Mouse (Mus musculus): ENCODE results near the gene Gpr35. TPM values are rescaled to one million over a fixed set of nuclear protein-coding genes. Genes with fewer than 3 reads are reported as not detected.

The Gpr35 gene
- polyA plus RNA-seq, 1 experiment = 21.9 TPM

DNA sequence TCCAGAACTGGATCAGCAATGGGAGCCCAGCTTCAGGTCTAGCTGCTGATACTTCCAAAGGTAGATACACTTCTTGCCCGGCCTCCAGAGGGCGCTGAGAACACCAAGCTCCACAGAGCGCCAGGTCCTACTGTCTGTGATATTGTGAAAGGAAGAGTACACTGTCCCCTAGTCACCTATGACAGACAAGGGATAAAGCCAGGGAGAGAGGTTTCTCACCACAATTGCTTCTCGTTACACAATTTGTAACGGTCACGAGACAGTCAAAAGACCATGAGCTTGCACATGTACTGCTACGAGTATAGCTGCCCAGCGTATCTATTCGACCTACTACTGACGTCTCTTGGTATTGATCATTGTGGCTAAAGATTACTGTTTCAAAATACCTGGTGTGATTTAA lies 78.7 kb downstream of the Gpr35 start:
- 90% methylated on average over 10 of the region's 10 CpGs for WGBS
- DNase-seq (ENCODE audit: low read depth, low spot score) = no peak

DNA sequence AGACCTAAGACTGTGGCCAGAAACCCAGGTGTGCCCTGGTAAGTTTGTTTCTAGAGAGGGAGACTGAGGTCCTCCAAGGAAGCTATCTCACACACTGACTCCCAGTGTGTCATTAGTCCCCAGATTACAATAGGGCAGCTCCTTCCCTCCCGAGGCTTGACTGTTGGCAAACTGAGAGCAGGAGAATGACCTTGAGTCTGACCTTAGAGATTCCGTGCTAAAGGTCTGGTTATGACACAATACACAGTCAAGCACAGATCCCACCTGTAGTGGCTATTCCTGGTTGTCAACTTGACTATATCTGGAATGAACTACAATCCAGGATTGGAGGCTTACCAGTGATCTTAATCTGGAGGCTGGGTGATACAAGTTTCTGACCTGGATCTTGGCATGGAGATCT lies 79.4 kb downstream of the Gpr35 start:
- no peak for DNase-seq (ENCODE audit: low read depth, low spot score)
- 41% methylated on average over 2 of the region's 2 CpGs for WGBS

DNA sequence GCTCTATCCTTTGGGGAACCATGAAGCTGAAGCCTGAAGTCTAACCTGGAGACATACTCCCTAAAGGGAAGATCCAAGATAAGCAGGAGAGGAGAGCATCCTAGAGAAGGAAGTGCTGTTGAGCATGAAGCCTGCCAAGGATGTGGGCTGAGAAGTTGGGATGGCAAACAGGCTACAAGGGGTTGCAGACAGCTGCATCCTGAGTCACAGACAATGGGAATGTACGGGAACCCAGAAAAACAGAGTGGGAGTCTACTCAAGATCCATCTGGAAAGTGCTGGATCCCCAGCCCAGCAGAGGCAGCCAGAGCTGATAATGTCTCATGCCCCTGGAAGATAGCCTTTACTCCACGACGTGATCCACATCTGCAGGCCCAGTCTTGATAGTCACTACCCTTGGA lies 80.5 kb downstream of the Gpr35 start:
- 78% methylated on average over 3 of the region's 3 CpGs for WGBS
- no peak for DNase-seq (ENCODE audit: low read depth, low spot score)

DNA sequence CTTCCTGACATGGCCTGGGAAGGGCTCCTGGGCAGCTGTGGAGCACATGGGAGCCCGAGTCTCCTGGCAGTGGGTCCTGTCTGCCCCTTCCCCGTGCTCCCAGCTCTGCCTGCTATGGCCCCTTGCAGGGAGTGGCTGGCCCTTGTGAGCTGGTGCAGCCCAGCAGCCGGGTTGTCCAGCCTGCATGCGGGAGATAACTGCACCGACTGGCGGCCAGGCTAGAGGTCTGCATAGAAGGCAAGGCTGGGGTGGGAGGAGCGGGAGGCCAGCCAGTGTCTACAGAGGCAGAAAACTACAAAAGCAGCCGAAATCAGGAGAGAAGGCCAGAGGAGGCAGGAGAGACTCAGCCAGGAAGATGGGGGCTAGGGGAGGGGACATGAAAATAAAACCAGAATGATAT lies 83.3 kb downstream of the Gpr35 start:
- 31% methylated on average over 8 of the region's 8 CpGs for WGBS
- DNase-seq (ENCODE audit: low read depth, low spot score) = no peak

DNA sequence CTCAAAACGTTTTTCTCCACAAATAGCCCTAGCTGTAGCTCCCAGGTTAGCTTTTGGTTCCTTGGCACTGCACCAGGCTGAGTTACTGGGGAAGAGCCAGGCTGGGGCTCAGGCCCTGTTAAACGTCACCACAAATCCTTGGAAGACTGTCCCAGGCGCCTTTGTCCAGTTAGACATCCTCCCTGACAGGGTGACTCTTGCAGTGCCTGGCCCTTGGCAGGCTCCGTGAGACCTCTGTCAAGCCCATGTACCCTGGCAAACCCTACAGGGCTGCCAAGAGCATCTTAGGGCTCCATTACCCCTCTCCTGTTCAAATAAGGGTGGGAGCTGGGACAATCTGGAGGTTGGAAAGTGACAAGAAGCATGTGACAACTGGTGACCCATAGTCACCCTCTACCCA lies 85.3 kb downstream of the Gpr35 start:
- no peak for DNase-seq (ENCODE audit: low read depth, low spot score)
- 62% methylated on average over 4 of the region's 4 CpGs for WGBS

Other genes starting within 250 kb of the Gpr35 start
- 6.8 and 7.5 TPM in 2 replicates for gene Gpc1, start 119.2 kb upstream of the Gpr35 start, polyA plus RNA-seq (2012; rRNA removed)
- gene Ankmy1, start 48.0 kb upstream of the Gpr35 start, polyA plus RNA-seq (2012; rRNA removed) = 0.11 and 0.18 TPM in 2 replicates
- gene Dusp28, start 43.9 kb upstream of the Gpr35 start, polyA plus RNA-seq (2012; rRNA removed) = 10.4 and 12.7 TPM in 2 replicates
- gene Rnpepl1, start 40.1 kb upstream of the Gpr35 start, polyA plus RNA-seq (2012; rRNA removed) = 147 and 154 TPM in 2 replicates
- 25.1 and 31.3 TPM in 2 replicates for gene Capn10, start 16.5 kb upstream of the Gpr35 start, polyA plus RNA-seq (2012; rRNA removed)
- gene Aqp12, start 55.5 kb downstream of the Gpr35 start, polyA plus RNA-seq (2012; rRNA removed) = 0.12 TPM in 1 of 2 replicates, not detected in the other
- 1.4 and 2.7 TPM in 2 replicates for gene Kif1a, start 151.1 kb downstream of the Gpr35 start, polyA plus RNA-seq (2012; rRNA removed)
- 0.14 and 0.34 TPM in 2 replicates for gene Agxt, start 184.4 kb downstream of the Gpr35 start, polyA plus RNA-seq (2012; rRNA removed)
- gene 2310007B03Rik, start 210.1 kb downstream of the Gpr35 start, polyA plus RNA-seq (2012; rRNA removed) = 8.4 and 10.3 TPM in 2 replicates
- 0.07 and 0.09 TPM in 2 replicates for gene Crocc2, start 217.9 kb downstream of the Gpr35 start, polyA plus RNA-seq (2012; rRNA removed)

Measured in large intestine, adult 2 months (tissue).